In the genomic region with DNA sequence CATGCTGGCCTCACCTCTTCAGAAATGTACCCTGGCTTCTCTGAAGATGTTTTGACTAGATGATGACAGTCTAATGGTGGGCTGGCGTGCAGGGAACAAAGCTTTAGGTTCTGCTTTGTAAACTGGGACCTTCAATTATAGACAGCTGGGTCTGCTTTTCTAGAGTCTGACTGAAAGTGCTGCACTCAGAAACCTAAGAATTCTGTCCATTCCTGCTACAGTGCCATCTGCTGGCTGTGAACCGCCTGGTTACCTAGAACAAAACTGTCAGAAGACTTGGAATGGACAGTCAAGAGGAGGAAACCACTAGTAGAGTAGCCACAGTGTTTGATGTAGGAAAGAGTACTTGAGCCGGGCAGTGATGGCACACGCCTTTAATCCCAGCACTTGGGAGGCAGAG, we compare ENCODE assay signal across 8 mouse cellular contexts. TPM values are rescaled to one million over a fixed set of nuclear protein-coding genes. Genes with fewer than 3 reads are reported as not detected.
DNase-seq lines count a peak whose midpoint lies in the region; ATAC-seq and TF ChIP-seq lines count a peak whose summit lies in the region.

No protein-coding gene starts in this region.

- no peaks in the 10 kb centered on the region for H3K36me3 ChIP-seq in embryonic facial prominence, embryonic 11.5 days (replicated peaks; ENCODE audit: control insufficient read depth, insufficient read depth, low read depth, low read length)
- H3K36me3 ChIP-seq in limb, embryonic 11.5 days (ENCODE audit: control insufficient read depth, insufficient read depth, low read length) = peaks cover under 1% of the 10 kb centered on the region; the same call in 1 of the 2 replicates
- peaks cover 21% of the 10 kb centered on the region for H3K36me3 ChIP-seq in midbrain, embryonic 13.5 days
- H3K36me3 ChIP-seq in small intestine, adult 2 months (ENCODE audit: control insufficient read depth, insufficient read depth, low read length) = peaks cover 14% of the 10 kb centered on the region

- DNase-seq in 3T3-L1 (ENCODE audit: low read depth, low spot score) = peak; percentile 96
- DNase-seq in adrenal gland, postnatal 25 days = peak; percentile 77
- peak; percentile 93 for DNase-seq in embryonic facial prominence, embryonic 11.5 days (ENCODE audit: low spot score)
- DNase-seq in heart, adult 11 months = peak; percentile 96
- peak; percentile 88 for DNase-seq in kidney, adult 18-20 months
- peak; percentile 87 for DNase-seq in limb, embryonic 11.5 days (ENCODE audit: low spot score)

- no peaks in the 10 kb centered on the region for H3K9me3 ChIP-seq in embryonic facial prominence, embryonic 11.5 days (replicated peaks; ENCODE audit: control insufficient read depth, low read length)
- H3K9me3 ChIP-seq in limb, embryonic 11.5 days (ENCODE audit: control insufficient read depth, low read length) = no peaks in the 10 kb centered on the region
- no peaks in the 10 kb centered on the region for H3K9me3 ChIP-seq in midbrain, embryonic 13.5 days

- H3K4me3 ChIP-seq in embryonic facial prominence, embryonic 11.5 days (ENCODE audit: low read depth, low read length) = peak overlapping the region; percentile 89
- H3K4me3 ChIP-seq in limb, embryonic 11.5 days (ENCODE audit: low read depth, low read length) = peak overlapping the region; percentile 83; the same call in 1 of the 2 replicates
- peak overlapping the region; percentile 86 for H3K4me3 ChIP-seq in midbrain, embryonic 13.5 days (replicated peaks)
- no peak overlapping the region for H3K4me3 ChIP-seq in small intestine, adult 2 months (ENCODE audit: low read depth, low read length)

- H3K27ac ChIP-seq in embryonic facial prominence, embryonic 11.5 days (replicated peaks; ENCODE audit: low read depth, low read length) = peak overlapping the region; percentile 81
- no peak overlapping the region for H3K27ac ChIP-seq in limb, embryonic 11.5 days (replicated peaks; ENCODE audit: low read depth, low read length)
- peak overlapping the region; percentile 93 for H3K27ac ChIP-seq in midbrain, embryonic 13.5 days
- peak overlapping the region; percentile 88 for H3K27ac ChIP-seq in small intestine, adult 2 months (ENCODE audit: insufficient read depth, low read depth, low read length)

- TF ChIP-seq POLR2A in small intestine, adult 2 months (IDR thresholded peaks at IDR 0.05; ENCODE audit: low read depth, low read length) = no peak

- H3K4me1 ChIP-seq in embryonic facial prominence, embryonic 11.5 days (ENCODE audit: control insufficient read depth, insufficient read depth, low read length) = no peaks in the 10 kb centered on the region
- 0 out of 2 replicates have a peak, but pooled peaks cover 3% of the 10 kb centered on the region for H3K4me1 ChIP-seq in limb, embryonic 11.5 days (ENCODE audit: control insufficient read depth, insufficient read depth, low read length)
- H3K4me1 ChIP-seq in midbrain, embryonic 13.5 days (replicated peaks) = peaks cover 25% of the 10 kb centered on the region
- 0 out of 2 replicates have a peak, but pooled peaks cover 2% of the 10 kb centered on the region for H3K4me1 ChIP-seq in small intestine, adult 2 months (ENCODE audit: control insufficient read depth, insufficient read depth, insufficient read length, low read length)

- peak; percentile 16; the same call in 1 of the 2 replicates for TF ChIP-seq CTCF in small intestine, adult 2 months (IDR thresholded peaks at IDR 0.05; ENCODE audit: extremely low read depth, insufficient read length, insufficient replicate concordance, low read depth, low read length)

- H3K4me2 ChIP-seq in embryonic facial prominence, embryonic 11.5 days (ENCODE audit: low read depth, low read length) = peak overlapping the region; percentile 71
- H3K4me2 ChIP-seq in limb, embryonic 11.5 days (ENCODE audit: low read depth, severe bottlenecking) = peak overlapping the region; percentile 63
- H3K4me2 ChIP-seq in midbrain, embryonic 13.5 days (replicated peaks) = peak overlapping the region; percentile 72

- no peaks in the 10 kb centered on the region for H3K27me3 ChIP-seq in embryonic facial prominence, embryonic 11.5 days (ENCODE audit: control insufficient read depth, insufficient read depth, low read length)
- H3K27me3 ChIP-seq in limb, embryonic 11.5 days (ENCODE audit: control insufficient read depth, insufficient read depth, low read length) = no peaks in the 10 kb centered on the region
- no peaks in the 10 kb centered on the region for H3K27me3 ChIP-seq in midbrain, embryonic 13.5 days
- H3K27me3 ChIP-seq in small intestine, adult 2 months (ENCODE audit: control insufficient read depth, insufficient read depth, low read length) = no peaks in the 10 kb centered on the region

- 6% methylated on average over 4 of the region's 4 CpGs for WGBS in embryonic facial prominence, embryonic 11.5 days
- WGBS in limb, embryonic 11.5 days = 13% methylated on average over 4 of the region's 4 CpGs
- 8% methylated on average over 4 of the region's 4 CpGs for WGBS in midbrain, embryonic 13.5 days
- 2% methylated on average over 4 of the region's 4 CpGs for WGBS in small intestine, adult 2 months

- 0 out of 2 replicates have a peak, but pooled peaks have one; percentile 8 for ATAC-seq in embryonic facial prominence, embryonic 11.5 days (replicated peaks; ENCODE audit: insufficient number of reproducible peaks, low FRiP score, low TSS enrichment, low read depth)
- no peak for ATAC-seq in limb, embryonic 11.5 days (ENCODE audit: insufficient number of reproducible peaks, low FRiP score, low TSS enrichment, low read depth)
- ATAC-seq in midbrain, embryonic 13.5 days = no peak

- peak overlapping the region; percentile 47 for H3K9ac ChIP-seq in embryonic facial prominence, embryonic 11.5 days (replicated peaks; ENCODE audit: low read length)
- no peak overlapping the region; the same call in 1 of the 2 replicates for H3K9ac ChIP-seq in limb, embryonic 11.5 days (ENCODE audit: low read length)
- H3K9ac ChIP-seq in midbrain, embryonic 13.5 days (replicated peaks) = peak overlapping the region; percentile 44; the same call in 1 of the 2 replicates

RNA-seq across cellular contexts. Expression of gene Tmem167b, which starts 1.0 kb away (rescaled TPM):
- 48.8 and 56.2 TPM in 2 replicates for total RNA-seq in adrenal gland, postnatal 25 days (2021)
- polyA plus RNA-seq in embryonic facial prominence, embryonic 11.5 days (2014; fragmentation: Nextera tagmentation; extraction: Ambion mirVana) = 48.2 and 49.6 TPM in 2 replicates
- polyA plus RNA-seq in limb, embryonic 11.5 days (2014; fragmentation: Nextera tagmentation; extraction: Ambion mirVana) = 37.1 and 39.7 TPM in 2 replicates
- 66.4 and 67.6 TPM in 2 replicates for polyA plus RNA-seq in midbrain, embryonic 13.5 days (2015; fragmentation: Nextera tagmentation; extraction: Ambion mirVana)
- 1.4 and 2.9 TPM in 2 replicates for polyA plus RNA-seq in small intestine, adult 2 months (2012; rRNA removed)

RNA-seq across cellular contexts. Expression of gene Taf13, which starts 8.2 kb away (rescaled TPM):
- 25.0 and 27.6 TPM in 2 replicates for total RNA-seq in adrenal gland, postnatal 25 days (2021)
- 64.1 and 70.3 TPM in 2 replicates for polyA plus RNA-seq in embryonic facial prominence, embryonic 11.5 days (2014; fragmentation: Nextera tagmentation; extraction: Ambion mirVana)
- polyA plus RNA-seq in limb, embryonic 11.5 days (2014; fragmentation: Nextera tagmentation; extraction: Ambion mirVana) = 48.1 and 54.8 TPM in 2 replicates
- polyA plus RNA-seq in midbrain, embryonic 13.5 days (2015; fragmentation: Nextera tagmentation; extraction: Ambion mirVana) = 68.8 and 82.1 TPM in 2 replicates
- 0.06 and 0.51 TPM in 2 replicates for polyA plus RNA-seq in small intestine, adult 2 months (2012; rRNA removed)

RNA-seq across cellular contexts. Expression of gene 5330417C22Rik, which starts 27.0 kb away (rescaled TPM):
- 7.5 and 9.4 TPM in 2 replicates for total RNA-seq in adrenal gland, postnatal 25 days (2021)
- 0.48 and 1.5 TPM in 2 replicates for polyA plus RNA-seq in embryonic facial prominence, embryonic 11.5 days (2014; fragmentation: Nextera tagmentation; extraction: Ambion mirVana)
- 0.21 and 0.34 TPM in 2 replicates for polyA plus RNA-seq in limb, embryonic 11.5 days (2014; fragmentation: Nextera tagmentation; extraction: Ambion mirVana)
- 7.5 and 9.8 TPM in 2 replicates for polyA plus RNA-seq in midbrain, embryonic 13.5 days (2015; fragmentation: Nextera tagmentation; extraction: Ambion mirVana)
- 15.2 and 19.4 TPM in 2 replicates for polyA plus RNA-seq in small intestine, adult 2 months (2012; rRNA removed)

RNA-seq across cellular contexts. Expression of gene Wdr47, which starts 27.8 kb away (rescaled TPM):
- total RNA-seq in adrenal gland, postnatal 25 days (2021) = 12.5 and 13.0 TPM in 2 replicates
- polyA plus RNA-seq in embryonic facial prominence, embryonic 11.5 days (2014; fragmentation: Nextera tagmentation; extraction: Ambion mirVana) = 16.9 and 17.2 TPM in 2 replicates
- 8.3 and 9.3 TPM in 2 replicates for polyA plus RNA-seq in limb, embryonic 11.5 days (2014; fragmentation: Nextera tagmentation; extraction: Ambion mirVana)
- polyA plus RNA-seq in midbrain, embryonic 13.5 days (2015; fragmentation: Nextera tagmentation; extraction: Ambion mirVana) = 95.9 and 98.5 TPM in 2 replicates
- polyA plus RNA-seq in small intestine, adult 2 months (2012; rRNA removed) = 0.94 and 1.3 TPM in 2 replicates

RNA-seq across cellular contexts. Expression of gene 1700013F07Rik, which starts 29.4 kb away (rescaled TPM):
- total RNA-seq in adrenal gland, postnatal 25 days (2021) = not detected in 2 replicates
- polyA plus RNA-seq in embryonic facial prominence, embryonic 11.5 days (2014; fragmentation: Nextera tagmentation; extraction: Ambion mirVana) = not detected in 2 replicates
- 0.47 TPM in 1 of 2 replicates, not detected in the other for polyA plus RNA-seq in limb, embryonic 11.5 days (2014; fragmentation: Nextera tagmentation; extraction: Ambion mirVana)
- polyA plus RNA-seq in midbrain, embryonic 13.5 days (2015; fragmentation: Nextera tagmentation; extraction: Ambion mirVana) = 0.58 and 1.3 TPM in 2 replicates
- polyA plus RNA-seq in small intestine, adult 2 months (2012; rRNA removed) = not detected in 2 replicates

Comparison
In these comparisons a context has a peak if more than half of its experiments do, and no peak if none do; other contexts are left out.
1. RNA of gene Taf13, which starts 8.2 kb away (polyA plus RNA-seq): 64.1 to 70.3 TPM in embryonic facial prominence, embryonic 11.5 days, 68.8 to 82.1 TPM in midbrain, embryonic 13.5 days and 48.1 to 54.8 TPM in limb, embryonic 11.5 days; 0.06 to 0.51 TPM in small intestine, adult 2 months; every median in the first group is over 10 times any median in the second.
2. Peak in every context shown above with its lines, with median percentiles within 50 percentile points of each other: DNase-seq and H3K4me2 ChIP-seq.